ENCODE assay signal across 37 mouse cellular contexts in the genomic region with DNA sequence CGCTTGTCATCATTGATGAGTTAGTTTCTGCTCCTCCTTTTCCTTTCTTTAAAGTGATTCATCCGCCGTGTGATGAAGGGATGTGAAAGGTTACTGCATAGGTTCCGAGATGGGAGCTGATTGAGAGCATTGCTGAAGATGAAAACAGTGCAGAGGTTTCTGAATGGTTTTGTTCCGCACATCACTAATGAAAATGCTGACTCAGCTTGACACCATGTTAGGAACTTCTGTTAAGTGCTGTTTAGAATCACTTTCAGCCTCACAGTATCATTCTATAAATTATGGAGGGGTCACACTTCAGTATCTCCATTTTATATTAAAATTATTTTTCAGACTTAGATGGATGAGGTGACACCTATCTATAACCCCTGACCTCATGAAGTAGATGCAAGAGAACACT. TPM values are rescaled to one million over a fixed set of nuclear protein-coding genes. Genes with fewer than 3 reads are reported as not detected.
"Had no signal": no experiment of that assay in that cellular context is flagged by ENCODE, and none has a peak within 500 bp of the region (broad histone marks: within the 10 kb centered on the region; RNA-seq: fewer than 3 reads in every experiment).

No protein-coding gene starts in this region.

- H3K9ac ChIP-seq: heart, embryonic 12.5 days; hindbrain, embryonic 12.5 days; hindbrain, embryonic 14.5 days; intestine, embryonic 15.5 days; limb, embryonic 13.5 days; limb, embryonic 15.5 days; liver, embryonic 12.5 days; liver, embryonic 14.5 days had no signal

- H3K4me3 ChIP-seq: gastrocnemius, adult 2 months; heart, adult 2 months; heart, embryonic 12.5 days; hindbrain, embryonic 10.5 days; hindbrain, embryonic 12.5 days; intestine, embryonic 15.5 days; limb, embryonic 13.5 days; limb, embryonic 15.5 days; liver, embryonic 12.5 days had no signal

- H3K27ac ChIP-seq: gastrocnemius, adult 2 months; heart, adult 2 months; hindbrain, embryonic 10.5 days; hindbrain, embryonic 12.5 days; hindbrain, embryonic 14.5 days; intestine, embryonic 15.5 days; kidney, postnatal 0 days; limb, embryonic 13.5 days; limb, embryonic 15.5 days; liver, embryonic 12.5 days; liver, embryonic 14.5 days had no signal

- H3K36me3 ChIP-seq: heart, embryonic 12.5 days; hindbrain, embryonic 10.5 days; hindbrain, embryonic 12.5 days; intestine, embryonic 15.5 days; limb, embryonic 13.5 days; limb, embryonic 15.5 days; liver, embryonic 12.5 days had no signal

- H3K4me1 ChIP-seq: heart, embryonic 12.5 days; hindbrain, embryonic 10.5 days; hindbrain, embryonic 12.5 days; intestine, embryonic 15.5 days; limb, embryonic 13.5 days; limb, embryonic 15.5 days; liver, embryonic 12.5 days had no signal

- H3K27me3 ChIP-seq: heart, embryonic 12.5 days; hindbrain, embryonic 12.5 days; intestine, embryonic 15.5 days; limb, embryonic 13.5 days; limb, embryonic 15.5 days; liver, embryonic 12.5 days had no signal

- H3K9me3 ChIP-seq: heart, embryonic 12.5 days; hindbrain, embryonic 10.5 days; hindbrain, embryonic 12.5 days; intestine, embryonic 15.5 days; limb, embryonic 13.5 days; limb, embryonic 15.5 days; liver, embryonic 12.5 days had no signal

- DNase-seq: gastrocnemius, adult 2 months; gastrocnemius, postnatal 10 days; gastrocnemius, postnatal 25 days; heart, adult 2 months; heart, postnatal 10 days; heart, postnatal 4 days; kidney, adult 18-20 months; kidney, adult 8-10 months; kidney, postnatal 14 days; kidney, postnatal 36 days; layer of hippocampus, adult 9-11 months; layer of hippocampus, postnatal 36 days; left cerebral cortex, postnatal 4 days had no signal

RNA-seq across cellular contexts. Expression of a gene that starts 29.7 kb away (rescaled TPM):
- total RNA-seq: gastrocnemius, adult 2 months; gastrocnemius, postnatal 10 days; gastrocnemius, postnatal 25 days; gastrocnemius, postnatal 4 days; heart, adult 2 months; heart, postnatal 10 days; heart, postnatal 25 days; heart, postnatal 4 days; layer of hippocampus, adult 18-20 months; layer of hippocampus, adult 8-10 months; layer of hippocampus, postnatal 14 days; layer of hippocampus, postnatal 36 days; left cerebral cortex, adult 18-20 months; left cerebral cortex, adult 8-10 months; left cerebral cortex, postnatal 10 days; left cerebral cortex, postnatal 25 days; left cerebral cortex, postnatal 4 days; liver, adult 2 months had no signal
- polyA plus RNA-seq: heart, adult 2 months; heart, embryonic 12.5 days; heart, embryonic 14.5 days; intestine, embryonic 15.5 days; kidney, embryonic 14.5 days; large intestine, adult 2 months; limb, embryonic 11.5 days; limb, embryonic 15.5 days; liver, adult 2 months; liver, embryonic 12.5 days had no signal
